Mouse (Mus musculus) heart, adult 2 months (tissue): ENCODE data around the gene Mark4. TPM values are rescaled to one million over a fixed set of nuclear protein-coding genes. Genes with fewer than 3 reads are reported as not detected.

Experiments used
- DNase-seq, 2 experiments: peaks; one replicate each; pipeline ENCODE4 v3.0.0; 2021
- H3K27ac ChIP-seq: fragments of 200-600 bp; 2 replicates; pipeline ENCODE4 v1.8.1; 2022
- H3K27me3 ChIP-seq: fragments of 200-500 bp; 2 replicates; pipeline ENCODE4 v1.6.1; 2012; ENCODE audit warnings: mild to moderate bottlenecking, low read length, inconsistent platforms, mixed read lengths; ENCODE audit not compliant: control insufficient read depth, insufficient read depth
- H3K36me3 ChIP-seq: fragments of 200-500 bp; 2 replicates; pipeline ENCODE4 v1.6.1; 2012; ENCODE audit warnings: low read length, inconsistent platforms; ENCODE audit not compliant: control insufficient read depth, insufficient read depth
- H3K4me1 ChIP-seq: fragments of 200-500 bp; 2 replicates; pipeline ENCODE4 v1.6.1; 2011; ENCODE audit warnings: low read length; ENCODE audit not compliant: control insufficient read depth, insufficient read depth
- H3K4me3 ChIP-seq: fragments of 200-600 bp; 2 replicates; pipeline ENCODE4 v1.8.1; 2022
- H3K79me2 ChIP-seq: fragments of 200-500 bp; replicated peaks from 2 replicates; pipeline ENCODE4 v1.6.1; 2012; ENCODE audit warnings: mild to moderate bottlenecking, inconsistent platforms, low read length, moderate library complexity, mixed read lengths; ENCODE audit not compliant: control insufficient read depth, insufficient read depth
- H3K9ac ChIP-seq: fragments of 200-500 bp; 2 replicates; pipeline ENCODE4 v1.6.1; 2012; ENCODE audit warnings: low read depth, mild to moderate bottlenecking, control low read depth, inconsistent platforms, low read length, mixed read lengths
- CTCF ChIP-seq: fragments of 200-600 bp; IDR thresholded peaks from 2 replicates; pipeline ENCODE4 v1.8.1; 2022; ENCODE audit warnings: antibody characterized with exemption, mild to moderate bottlenecking, moderate library complexity
- EP300 ChIP-seq: fragments of 200-500 bp; IDR thresholded peaks from 2 replicates; pipeline ENCODE4 v1.6.1; 2011; ENCODE audit warnings: low read depth, low read length, control low read depth; ENCODE audit not compliant: insufficient read depth
- POLR2A ChIP-seq: fragments of 200-500 bp; IDR thresholded peaks from 2 replicates; pipeline ENCODE4 v1.6.1; 2011; ENCODE audit warnings: mild to moderate bottlenecking, low read depth, low read length, control low read depth; ENCODE audit not compliant: insufficient read depth
- WGBS: fragments of 180-500 bp; shearing (Covaris S2); methylation state at CpG from one replicate; pipeline ENCODE4 v1.1.7; 2018; 5-methylcytosine and 5-hydroxymethylcytosine counted together
- intact Hi-C: fragments of 180-260 bp; cut with DNase I; formaldehyde crosslinking; loops from one replicate; pipeline ENCODE4 v1.15.1; 2025
- polyA plus RNA-seq: library from polyadenylated mRNA; depleted of rRNA; stranded (reverse); fragments of >200 nt; gene quantifications from 2 replicates; pipeline ENCODE4 v1.2.3, GENCODE M21; 2012
- total RNA-seq, 2 experiments: library from RNA; stranded (reverse); gene quantifications; 2 replicates each; pipeline ENCODE4 v1.2.3; 2021

Mark4 gene
- total and polyA plus RNA-seq, 3 experiments: 11.8 to 27.2 (median 22.4) TPM

GRCm38 (mm10) chr7:19430402-19430801, 28.2 kb downstream of the Mark4 start:
- no peaks in the 10 kb centered on the region for H3K79me2 ChIP-seq
- H3K27ac ChIP-seq: no peak overlapping the region
- no peak for TF ChIP-seq EP300
- no peak for TF ChIP-seq POLR2A
- no peak for TF ChIP-seq CTCF
- 79% methylated on average over 6 of the region's 6 CpGs for WGBS
- H3K4me1 ChIP-seq: no peaks in the 10 kb centered on the region
- H3K36me3 ChIP-seq: no peaks in the 10 kb centered on the region
- intact Hi-C loops: no loop called here
- DNase-seq: no peak
- no peak overlapping the region for H3K9ac ChIP-seq
- no peaks in the 10 kb centered on the region for H3K27me3 ChIP-seq
- no peak overlapping the region for H3K4me3 ChIP-seq

GRCm38 (mm10) chr7:19429726-19430125, 28.9 kb downstream of the Mark4 start:
- Histone ChIP-seq H3K9ac (no peak overlapping the region), H3K4me1 (no peaks in the 10 kb centered on the region), H3K36me3 (no peaks in the 10 kb centered on the region), H3K79me2 (no peaks in the 10 kb centered on the region), H3K27ac (no peak overlapping the region), H3K27me3 (no peaks in the 10 kb centered on the region), H3K4me3 (no peak overlapping the region)
- intact Hi-C loops: no loop called here
- TF ChIP-seq EP300 (no peak), POLR2A (no peak), CTCF (no peak)
- 75% methylated on average over 8 of the region's 8 CpGs for WGBS
- no peak for DNase-seq

GRCm38 (mm10) chr7:19427999-19428650, 30.5 kb downstream of the Mark4 start:
- Histone ChIP-seq H3K79me2 (no peaks in the 10 kb centered on the region), H3K36me3 (no peaks in the 10 kb centered on the region), H3K27ac (no peak overlapping the region), H3K9ac (no peak overlapping the region), H3K4me3 (no peak overlapping the region), H3K27me3 (no peaks in the 10 kb centered on the region), H3K4me1 (no peaks in the 10 kb centered on the region)
- TF ChIP-seq CTCF (no peak), POLR2A (no peak), EP300 (no peak)
- intact Hi-C loops: no loop called here
- no peak for DNase-seq
- WGBS: 84% methylated on average over 15 of the region's 15 CpGs

- no peak for TF ChIP-seq CTCF
- H3K27ac ChIP-seq: no peak overlapping the region
- no peak for DNase-seq
- no peaks in the 10 kb centered on the region for H3K36me3 ChIP-seq
- intact Hi-C loops: no loop called here
- H3K4me1 ChIP-seq: no peaks in the 10 kb centered on the region
- H3K79me2 ChIP-seq: no peaks in the 10 kb centered on the region
- no peaks in the 10 kb centered on the region for H3K27me3 ChIP-seq
- H3K9ac ChIP-seq: no peak overlapping the region
- H3K4me3 ChIP-seq: no peak overlapping the region
- WGBS: 95% methylated on average over 6 of the region's 6 CpGs
Observed at GRCm38 (mm10) chr7:19426888-19427287, 31.7 kb downstream of the Mark4 start.

GRCm38 (mm10) chr7:19426349-19426748, 32.3 kb downstream of the Mark4 start:
- H3K79me2 ChIP-seq: no peaks in the 10 kb centered on the region
- no peak for DNase-seq
- no peak overlapping the region for H3K9ac ChIP-seq
- H3K27me3 ChIP-seq: no peaks in the 10 kb centered on the region; the same call in 1 of the 2 replicates
- H3K36me3 ChIP-seq: no peaks in the 10 kb centered on the region
- no peak overlapping the region for H3K27ac ChIP-seq
- TF ChIP-seq EP300 (no peak), POLR2A (no peak)
- no peak overlapping the region for H3K4me3 ChIP-seq
- no peaks in the 10 kb centered on the region for H3K4me1 ChIP-seq
- intact Hi-C loops: no loop called here
- 84% methylated on average over 6 of the region's 6 CpGs for WGBS

GRCm38 (mm10) chr7:19424051-19424450, 34.6 kb downstream of the Mark4 start:
- Histone ChIP-seq H3K36me3 (no peaks in the 10 kb centered on the region), H3K4me3 (no peak overlapping the region), H3K27me3 (no peaks in the 10 kb centered on the region; the same call in 1 of the 2 replicates), H3K27ac (no peak overlapping the region), H3K9ac (no peak overlapping the region), H3K79me2 (no peaks in the 10 kb centered on the region), H3K4me1 (no peaks in the 10 kb centered on the region)
- WGBS: 44% methylated on average over 4 of the region's 4 CpGs
- TF ChIP-seq CTCF: no peak
- TF ChIP-seq POLR2A: 0 out of 2 replicates have a peak, but pooled peaks have one; percentile 18
- no peak for DNase-seq
- intact Hi-C loops: no loop called here
